In the genomic region with DNA sequence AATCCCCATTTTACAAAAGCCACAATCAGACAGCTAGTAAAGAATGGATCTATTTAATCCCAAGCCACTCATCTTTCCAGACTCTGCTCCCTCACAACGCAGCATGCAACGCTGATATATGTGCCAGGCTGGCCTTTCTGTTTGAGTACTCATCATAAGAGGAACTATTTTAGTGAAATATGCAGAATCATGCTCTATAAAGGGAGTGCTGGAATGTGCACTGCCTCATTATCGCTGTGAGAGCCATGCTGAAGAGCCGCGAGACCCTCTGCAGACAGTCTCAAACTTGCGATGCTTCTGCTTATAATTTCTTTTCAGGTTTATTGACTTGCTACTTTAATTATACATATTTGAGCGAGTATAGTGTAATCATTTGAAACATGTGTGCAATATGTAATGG, we compare ENCODE assay signal across 19 mouse cellular contexts.
"Had no signal": no experiment of that assay in that cellular context is flagged by ENCODE, and none has a peak within 500 bp of the region (broad histone marks: within the 10 kb centered on the region; RNA-seq: fewer than 3 reads in every experiment).

No protein-coding gene starts in this region.

- DNase-seq: kidney, adult 9 months; kidney, postnatal 14 days; layer of hippocampus, postnatal 36 days; liver; lung, adult 18-20 months; lung, postnatal 10 days; lung, postnatal 4 days; midbrain, embryonic 14.5 days; thymus, adult 18-20 months; thymus, postnatal 14 days; thymus, postnatal 4 days had no signal

- H3K27ac ChIP-seq: left cerebral cortex, adult 2 months; limb, embryonic 10.5 days; limb, embryonic 13.5 days; liver, embryonic 12.5 days; liver, embryonic 15.5 days; lung, embryonic 15.5 days; neural tube, embryonic 12.5 days had no signal

- H3K4me2 ChIP-seq: limb, embryonic 13.5 days; liver, embryonic 12.5 days; liver, embryonic 15.5 days; lung, embryonic 15.5 days; midbrain, embryonic 11.5 days; neural tube, embryonic 12.5 days had no signal

- ATAC-seq: liver, embryonic 12.5 days had no signal

- H3K27me3 ChIP-seq: liver, embryonic 15.5 days; lung, embryonic 15.5 days; neural tube, embryonic 12.5 days had no signal

- H3K9ac ChIP-seq: limb, embryonic 13.5 days; liver, embryonic 12.5 days; liver, embryonic 15.5 days; lung, embryonic 15.5 days; neural tube, embryonic 12.5 days had no signal

- H3K4me1 ChIP-seq: limb, embryonic 10.5 days; liver, embryonic 12.5 days; liver, embryonic 15.5 days; lung, embryonic 15.5 days had no signal

- H3K4me3 ChIP-seq: left cerebral cortex, adult 2 months; limb, embryonic 10.5 days; limb, embryonic 13.5 days; liver, embryonic 12.5 days; liver, embryonic 15.5 days; lung, embryonic 15.5 days; neural tube, embryonic 12.5 days had no signal

- H3K36me3 ChIP-seq: limb, embryonic 10.5 days; limb, embryonic 13.5 days; liver, embryonic 12.5 days; liver, embryonic 15.5 days; lung, embryonic 15.5 days; neural tube, embryonic 12.5 days had no signal

- H3K9me3 ChIP-seq: limb, embryonic 10.5 days; limb, embryonic 13.5 days; liver, embryonic 12.5 days; liver, embryonic 15.5 days; lung, embryonic 15.5 days; neural tube, embryonic 12.5 days had no signal
